Mouse (Mus musculus) cortical plate, adult 2 months (tissue): Measurements from ENCODE around the gene Bend5. TPM values are rescaled to one million over a fixed set of nuclear protein-coding genes. Genes with fewer than 3 reads are reported as not detected.

Source experiments
- H3K27ac ChIP-seq: fragments of 200-500 bp; 2 replicates; pipeline ENCODE4 v1.5.1; 2012; ENCODE audit warnings: low read length, control low read depth, inconsistent platforms; ENCODE audit not compliant: insufficient read depth
- H3K4me1 ChIP-seq: fragments of 200-500 bp; 2 replicates; pipeline ENCODE4 v1.6.1; 2011; ENCODE audit warnings: low read length; ENCODE audit not compliant: control insufficient read depth, insufficient read depth
- H3K4me3 ChIP-seq: fragments of 200-500 bp; 2 replicates; pipeline ENCODE4 v1.5.1; 2011; ENCODE audit warnings: mild to moderate bottlenecking, low read length, control low read depth; ENCODE audit not compliant: insufficient read depth
- CTCF ChIP-seq: fragments of 200-500 bp; IDR thresholded peaks from 2 replicates; pipeline ENCODE4 v1.5.1; 2011; ENCODE audit warnings: mild to moderate bottlenecking, control low read depth, low read length; ENCODE audit not compliant: insufficient read depth; ENCODE audit errors: extremely low read depth
- POLR2A ChIP-seq: fragments of 200-500 bp; IDR thresholded peaks from 2 replicates; pipeline ENCODE4 v1.6.1; 2011; ENCODE audit warnings: mild to moderate bottlenecking, low read length, control low read depth; ENCODE audit not compliant: insufficient read depth; ENCODE audit errors: extremely low read depth
- polyA plus RNA-seq: library from polyadenylated mRNA; depleted of rRNA; stranded (reverse); fragments of >200 nt; gene quantifications from 2 replicates; pipeline ENCODE4 v1.2.3, GENCODE M21; 2012

The Bend5 gene
- polyA plus RNA-seq, 1 experiment = 15.5 TPM

DNA sequence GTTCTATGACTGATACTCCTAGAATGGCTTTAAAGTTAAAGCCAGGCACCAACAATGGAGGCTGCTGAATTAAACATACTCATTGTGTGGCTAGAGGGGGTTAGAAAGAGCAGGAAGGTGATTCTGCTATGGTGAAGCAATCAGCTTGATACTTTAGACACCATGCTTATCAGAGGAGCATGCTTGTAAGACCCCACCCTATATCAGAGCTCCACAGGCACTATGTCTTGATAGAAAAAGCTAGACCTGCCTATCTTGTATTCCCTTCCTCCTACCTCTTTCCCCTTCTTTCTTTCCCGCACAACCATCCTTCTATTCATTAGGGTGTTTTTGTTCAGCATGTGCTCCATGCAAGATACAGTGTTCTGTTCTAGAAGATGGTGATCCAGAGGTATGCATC is 86.6 kb downstream of the Bend5 start:
- Histone ChIP-seq H3K4me3 (no peak overlapping the region), H3K4me1 (peaks cover 4% of the 10 kb centered on the region; the same call in 1 of the 2 replicates), H3K27ac (no peak overlapping the region)
- no peak for TF ChIP-seq POLR2A
- no peak for TF ChIP-seq CTCF

DNA sequence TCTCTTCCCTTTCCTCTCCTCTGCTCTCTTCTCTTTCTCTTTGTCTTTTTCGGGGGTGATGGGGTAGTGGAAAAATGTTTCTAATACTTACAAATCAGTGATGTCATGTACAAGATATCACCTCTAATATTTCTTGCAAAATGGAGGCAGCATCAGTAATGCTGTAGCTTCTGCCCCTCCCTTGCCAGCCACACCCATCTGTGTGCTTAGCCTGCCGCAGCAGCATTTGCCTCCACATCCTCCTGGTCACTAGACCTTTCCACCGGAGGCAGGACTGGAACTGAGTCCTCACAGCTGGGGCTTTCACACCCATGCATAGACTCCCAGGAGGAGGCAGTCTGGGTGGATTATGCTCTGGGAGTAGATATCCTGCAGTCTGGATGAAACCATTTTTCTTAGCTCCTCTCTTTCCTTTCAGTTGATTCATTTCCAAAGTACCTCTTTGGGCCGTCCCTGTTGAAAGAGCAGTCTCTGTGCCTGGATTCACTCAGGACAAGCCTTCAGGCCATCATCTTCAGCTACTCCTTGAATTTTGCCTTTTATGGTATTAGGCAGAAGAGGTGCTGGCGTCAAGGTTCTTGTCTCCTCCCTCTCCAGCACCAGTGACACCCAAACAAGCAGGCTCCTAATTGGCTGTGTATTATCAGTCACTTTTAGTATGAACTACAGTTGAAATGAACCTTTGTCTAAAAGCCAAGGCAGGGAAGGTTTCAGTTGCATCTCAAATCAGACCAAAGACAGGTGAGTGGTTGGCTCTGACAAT is 88.3 kb downstream of the Bend5 start:
- no peak for TF ChIP-seq POLR2A
- TF ChIP-seq CTCF = no peak
- Histone ChIP-seq H3K4me1 (peaks cover 4% of the 10 kb centered on the region; the same call in 1 of the 2 replicates), H3K27ac (no peak overlapping the region), H3K4me3 (no peak overlapping the region)

DNA sequence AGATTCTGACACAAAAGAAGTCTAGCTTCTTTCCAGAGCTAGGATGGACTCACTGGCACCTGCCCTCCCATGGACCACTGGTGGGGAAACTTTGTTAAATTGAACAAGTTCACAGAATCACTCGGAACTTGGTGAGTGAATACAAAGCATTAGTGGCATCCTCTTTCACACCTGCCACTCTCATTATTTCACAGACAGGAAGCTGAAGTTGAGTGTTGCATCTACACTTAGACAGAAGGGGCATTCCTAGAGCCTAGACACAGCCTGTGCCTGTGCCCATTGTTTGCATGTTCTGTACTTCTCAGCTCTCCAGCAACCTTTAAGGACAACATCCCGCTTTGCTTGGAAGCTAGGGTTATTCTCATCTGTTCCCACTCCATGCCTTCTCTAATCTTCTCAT is 90.1 kb downstream of the Bend5 start:
- peaks cover 1% of the 10 kb centered on the region; the same call in 1 of the 2 replicates for H3K4me1 ChIP-seq
- no peak overlapping the region for H3K4me3 ChIP-seq
- H3K27ac ChIP-seq = no peak overlapping the region
- TF ChIP-seq POLR2A (no peak), CTCF (no peak)
